Mouse (Mus musculus): ENCODE results near the gene Ufc1.
"Not testable (repeated sequence)": the region's sequence is repeated elsewhere in the genome, so short reads cannot be mapped to it uniquely, and the experiment has no call there.

Ufc1 gene

DNA sequence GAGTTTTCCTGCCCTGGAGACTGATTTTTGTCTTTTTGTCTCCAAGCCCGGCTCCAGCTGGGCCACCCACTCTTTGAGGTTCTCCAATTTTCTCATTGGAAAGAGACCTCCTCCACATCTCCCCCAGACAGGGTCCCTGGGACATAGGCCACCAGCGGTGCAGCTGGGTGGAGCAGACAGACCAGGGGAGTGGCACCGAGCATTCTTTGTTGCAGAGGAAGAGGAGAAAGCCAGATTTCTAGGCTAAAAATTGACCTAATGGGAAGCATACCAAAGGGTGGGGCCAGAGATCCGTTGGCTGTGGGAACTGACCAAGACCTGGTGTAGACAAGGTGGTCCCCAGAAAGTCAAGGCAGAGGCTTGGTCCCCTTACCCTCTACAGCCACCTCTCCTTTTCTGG is 46.9 kb downstream of the Ufc1 start:
- DNase-seq (ENCODE audit: low spot score) = no peak

DNA sequence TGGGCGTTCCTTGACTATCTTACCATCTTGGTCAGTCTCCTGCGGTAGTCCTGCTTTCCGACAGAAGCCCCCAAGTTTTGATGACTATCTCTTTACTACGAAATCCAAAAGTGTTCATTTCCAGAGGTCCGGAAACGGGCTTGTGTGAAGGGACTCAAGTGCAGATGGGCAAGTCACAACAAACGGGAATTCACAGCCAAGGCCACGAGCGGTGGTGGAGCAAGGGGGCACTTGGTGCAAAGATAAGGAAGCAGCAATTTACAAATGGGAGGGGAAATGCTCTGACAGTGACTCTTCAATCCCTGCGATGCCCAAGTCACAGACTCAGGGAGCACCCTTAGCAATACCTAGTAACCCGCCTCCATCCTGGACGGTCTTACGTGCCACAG is 47.4 kb downstream of the Ufc1 start:
- DNase-seq (ENCODE audit: low spot score) = no peak

DNA sequence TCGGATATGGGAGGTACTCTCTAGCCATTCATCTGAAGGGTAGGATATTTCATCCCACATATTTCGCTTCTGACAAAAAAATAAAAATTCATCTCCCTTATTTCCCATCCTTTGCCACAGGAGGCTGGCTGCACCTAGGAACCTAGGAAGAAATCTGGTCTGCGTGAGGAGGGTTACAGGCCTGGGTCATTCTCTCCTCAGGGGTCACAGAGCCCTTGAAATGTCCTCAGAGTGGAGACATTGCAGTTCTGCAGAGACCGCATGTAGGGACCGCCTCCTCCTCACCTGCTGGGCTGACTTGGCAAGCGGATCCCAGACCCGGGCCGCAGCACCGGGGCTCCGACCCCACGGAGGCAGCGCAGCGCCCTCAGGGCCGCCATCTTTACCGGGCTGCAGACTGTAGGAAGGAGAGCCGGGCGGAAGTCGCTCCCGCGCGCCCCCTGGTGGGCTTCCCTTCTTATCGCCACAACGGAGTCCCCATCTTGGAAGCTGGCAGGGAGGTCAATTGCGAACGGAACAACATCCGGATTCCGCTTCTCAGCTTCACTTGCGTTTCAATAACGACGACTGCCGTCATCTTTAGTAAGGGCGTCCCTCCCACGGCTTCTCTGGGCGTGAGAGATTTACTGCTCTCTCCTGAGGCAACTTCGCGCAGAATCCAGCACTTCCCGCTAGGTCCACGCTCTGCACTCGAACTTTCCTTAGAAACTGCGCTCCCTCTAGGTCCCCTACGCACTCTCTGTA is 47.9 kb downstream of the Ufc1 start:
- DNase-seq (ENCODE audit: low spot score) = peak; percentile 97

DNA sequence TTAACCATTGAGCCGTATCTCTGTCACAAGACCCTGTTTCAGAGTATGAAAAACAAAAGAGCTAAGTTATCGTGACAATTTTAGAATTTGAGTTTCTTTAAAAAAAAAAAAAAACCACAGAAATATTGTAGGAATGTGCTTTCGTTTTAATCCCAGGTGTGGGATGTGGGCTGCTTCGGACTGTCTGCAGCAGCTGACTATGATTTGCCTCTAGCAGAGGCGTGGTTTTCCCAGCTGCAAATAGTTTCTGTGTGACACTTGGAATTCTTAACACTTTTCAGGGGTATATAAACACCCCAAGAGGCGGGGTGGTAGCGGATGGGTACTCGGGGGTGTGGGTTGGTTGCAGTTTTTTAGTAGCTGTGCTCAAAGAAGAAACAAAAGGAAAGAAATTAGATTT is 49.5 kb downstream of the Ufc1 start:
- no peak for DNase-seq (ENCODE audit: low spot score)

GRCm38 (mm10) chr1:171241952-171242351 is 52.9 kb downstream of the Ufc1 start:
- not testable (repeated sequence) for DNase-seq (ENCODE audit: low spot score)

DNA sequence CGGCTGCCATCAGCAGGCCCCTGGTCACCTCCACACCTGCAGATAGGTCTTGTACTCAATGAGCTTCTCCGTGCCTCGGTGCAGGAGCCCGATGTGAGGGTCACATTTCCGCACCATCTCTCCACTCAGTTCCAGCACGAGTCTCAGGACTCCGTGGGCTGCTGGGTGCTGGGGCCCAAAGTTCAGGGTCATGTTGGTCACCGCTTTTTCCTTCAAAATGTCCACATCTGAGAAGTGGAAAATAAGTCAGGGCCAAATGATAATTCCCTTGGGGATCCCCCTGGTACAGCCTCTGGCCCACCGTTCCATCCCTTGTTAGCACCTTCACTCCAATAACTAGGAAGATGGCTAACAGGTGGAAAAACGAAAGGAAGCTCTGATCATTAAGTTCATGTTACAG is 53.9 kb downstream of the Ufc1 start:
- DNase-seq (ENCODE audit: low spot score) = no peak

- no peak for DNase-seq (ENCODE audit: low spot score)
Observed at GRCm38 (mm10) chr1:171239992-171240744, 54.7 kb downstream of the Ufc1 start.

Data from c-Kit-positive CD71-positive TER-119-positive erythroid progenitor cells, embryonic 14.5 days (primary cell).